Mouse (Mus musculus) ES-E14 (cell line): ENCODE results near the gene Naif1. TPM values are rescaled to one million over a fixed set of nuclear protein-coding genes. Genes with fewer than 3 reads are reported as not detected.

Experiments used
- DNase-seq: peaks from one replicate; pipeline ENCODE4 v3.0.0-alpha.2; 2013; ENCODE audit warnings: low read depth, low spot score
- H3K27ac ChIP-seq: 2 replicates; pipeline ENCODE4 v1.5.1; 2012; ENCODE audit warnings: low read depth, mild to moderate bottlenecking, low read length, moderate library complexity, mixed read lengths; ENCODE audit not compliant: poor library complexity, insufficient read depth, severe bottlenecking
- H3K36me3 ChIP-seq: 2 replicates; pipeline ENCODE4 v1.6.1; 2012; ENCODE audit warnings: mild to moderate bottlenecking, low read length, moderate library complexity, mixed read lengths; ENCODE audit not compliant: control insufficient read depth, poor library complexity, insufficient read depth, severe bottlenecking
- H3K4me1 ChIP-seq, 2 experiments: fragments of 150-350 bp in 1 of 2; sonication (generic) in 1 of 2; 2 replicates each; pipeline ENCODE4 v1.6.1; 2012; ENCODE audit warnings: low read length in 2 of 2, mild to moderate bottlenecking in 1 of 2, mixed read lengths in 1 of 2; ENCODE audit not compliant: control insufficient read depth in 2 of 2, insufficient read depth in 2 of 2, poor library complexity in 1 of 2
- H3K4me3 ChIP-seq, 2 experiments: fragments of 150-350 bp in 1 of 2; sonication (generic) in 1 of 2; 2 replicates each; pipeline ENCODE4 v1.5.1; 2012; ENCODE audit warnings: low read length in 2 of 2, low read depth in 1 of 2, mild to moderate bottlenecking in 1 of 2, mixed read lengths in 1 of 2; ENCODE audit not compliant: insufficient read depth in 1 of 2, poor library complexity in 1 of 2, severe bottlenecking in 1 of 2
- H3K9ac ChIP-seq: 2 replicates; pipeline ENCODE4 v1.6.1; 2012; ENCODE audit warnings: low read depth, mild to moderate bottlenecking, low read length, mixed read lengths; ENCODE audit not compliant: poor library complexity, insufficient read depth, severe bottlenecking
- H3K9me3 ChIP-seq: fragments of 150-350 bp; sonication (generic); 2 replicates; pipeline ENCODE4 v1.6.1; 2012; ENCODE audit warnings: low read depth, mild to moderate bottlenecking, low read length; ENCODE audit not compliant: control insufficient read depth, insufficient read depth
- CHD2 ChIP-seq: IDR thresholded peaks from 2 replicates; pipeline ENCODE4 v1.6.1; 2014; ENCODE audit warnings: mild to moderate bottlenecking, low read depth, low read length, inconsistent platforms
- HCFC1 ChIP-seq: IDR thresholded peaks from 2 replicates; pipeline ENCODE4 v1.6.1; 2012; ENCODE audit warnings: low read length, inconsistent platforms, borderline replicate concordance; ENCODE audit not compliant: insufficient read depth
- MAFK ChIP-seq: IDR thresholded peaks from 2 replicates; pipeline ENCODE4 v1.6.1; 2014; ENCODE audit warnings: mild to moderate bottlenecking, low read depth, low read length, inconsistent platforms; ENCODE audit not compliant: insufficient read depth
- ZC3H11A ChIP-seq: IDR thresholded peaks from 2 replicates; pipeline ENCODE4 v1.6.1; 2012; ENCODE audit warnings: low read depth, mild to moderate bottlenecking, inconsistent platforms, low read length, borderline replicate concordance
- ZNF384 ChIP-seq: IDR thresholded peaks from 2 replicates; pipeline ENCODE4 v1.6.1; 2012; ENCODE audit warnings: low read depth, low read length, inconsistent platforms
- in situ Hi-C, 2 experiments: fragments of 600-800 bp; cut with MboI; formaldehyde crosslinking; loops; one replicate each; pipeline ENCODE4 v1.15.1; 2025; ENCODE audit warnings: low sequenced_read_pairs in 2 of 2, inconsistent platforms in 1 of 2; ENCODE audit not compliant: unreplicated experiment in 2 of 2
- total RNA-seq: library from RNA; depleted of rRNA; stranded (reverse); fragments of 300-350 nt; gene quantifications from 2 replicates; pipeline ENCODE4 v1.2.3, GENCODE M21; 2012

Naif1 gene
- total RNA-seq, 1 experiment: 2.5 TPM

DNA sequence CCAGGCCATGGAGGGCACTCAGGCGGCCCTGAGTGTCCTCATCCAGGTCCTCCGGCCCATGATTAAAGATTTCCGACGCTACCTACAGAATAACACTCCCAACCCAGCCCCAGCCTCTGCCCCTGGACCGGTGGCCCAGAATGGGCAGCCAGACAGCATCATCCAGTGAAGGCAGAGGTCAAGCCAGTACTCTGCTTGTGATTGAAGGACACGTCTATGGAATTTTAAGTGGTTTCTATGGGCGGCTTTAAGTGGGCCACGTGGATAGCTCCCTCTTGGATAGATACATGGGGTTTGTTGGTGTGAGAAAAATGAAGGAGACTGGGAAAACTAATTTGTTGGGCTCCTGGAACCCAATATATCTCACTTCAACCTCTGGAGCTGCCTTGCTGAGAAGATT, 4.8 kb downstream of the Naif1 start:
- H3K27ac ChIP-seq: peak overlapping the region; percentile 2; the same call in 1 of the 2 replicates
- no peak for DNase-seq
- H3K4me1 ChIP-seq: peaks cover 5 to 25% of the 10 kb centered on the region in 2 experiments; a peak in 2 of 4 replicates
- in situ Hi-C loops: no loop called here
- no peaks in the 10 kb centered on the region for H3K9me3 ChIP-seq
- H3K4me3 ChIP-seq: peak overlapping the region; percentile 6 to 37; a peak in 1 of 4 replicates
- peak overlapping the region; percentile 30; the same call in 1 of the 2 replicates for H3K9ac ChIP-seq
- H3K36me3 ChIP-seq: no peaks in the 10 kb centered on the region
- TF ChIP-seq CHD2: no peak
- no peak for TF ChIP-seq HCFC1
- TF ChIP-seq ZC3H11A: no peak
- TF ChIP-seq MAFK: no peak
- no peak for TF ChIP-seq ZNF384

DNA sequence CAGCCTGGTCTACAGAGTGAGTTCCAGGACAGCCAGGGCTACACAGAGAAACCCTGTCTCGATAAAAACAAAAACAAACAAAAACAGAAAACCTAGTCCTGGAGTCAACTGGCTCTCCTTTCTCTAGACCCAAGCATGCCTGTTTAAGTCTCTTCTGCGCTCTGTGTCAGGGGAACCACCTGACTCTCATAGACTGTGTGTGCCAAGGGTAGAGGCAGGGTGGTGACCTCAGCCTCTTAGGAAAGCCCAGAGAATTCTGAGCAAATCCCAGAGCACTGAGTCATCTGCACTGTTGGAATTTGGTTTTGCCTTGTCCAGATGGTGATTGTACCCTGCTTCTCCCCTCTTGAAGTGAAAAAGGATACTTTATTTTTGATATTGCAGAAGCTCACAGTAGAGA, 8.0 kb downstream of the Naif1 start:
- no peaks in the 10 kb centered on the region for H3K36me3 ChIP-seq
- DNase-seq: no peak
- TF ChIP-seq ZNF384 (no peak), HCFC1 (no peak), MAFK (no peak), CHD2 (no peak), ZC3H11A (no peak)
- H3K4me3 ChIP-seq: no peak overlapping the region
- no peaks in the 10 kb centered on the region for H3K9me3 ChIP-seq
- in situ Hi-C loops: no loop called here
- H3K9ac ChIP-seq: no peak overlapping the region
- H3K27ac ChIP-seq: no peak overlapping the region
- peaks cover 2 to 14% of the 10 kb centered on the region in 2 experiments; a peak in 2 of 4 replicates for H3K4me1 ChIP-seq

DNA sequence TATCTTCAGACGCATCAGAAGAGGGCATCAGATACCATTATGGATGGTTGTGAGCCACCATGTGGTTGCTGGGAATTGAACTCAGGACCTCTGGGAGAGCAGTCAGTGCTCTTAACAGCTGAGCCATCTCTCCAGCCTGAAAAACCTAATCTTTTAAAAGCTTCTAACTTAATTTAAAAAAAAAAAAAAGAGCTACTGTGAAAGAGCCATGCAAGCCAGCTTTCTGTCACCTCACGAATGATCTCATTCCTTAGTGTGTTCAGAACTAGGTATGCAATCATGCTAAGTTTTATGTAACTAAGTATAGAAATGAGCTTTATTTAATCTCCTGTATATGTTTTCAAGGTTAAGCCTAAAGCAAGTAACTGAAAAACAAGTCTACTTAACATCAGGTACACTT, 9.4 kb downstream of the Naif1 start:
- Histone ChIP-seq H3K9me3 (no peaks in the 10 kb centered on the region), H3K4me3 (no peak overlapping the region), H3K27ac (no peak overlapping the region), H3K36me3 (no peaks in the 10 kb centered on the region), H3K4me1 (peaks cover 0 to 5% of the 10 kb centered on the region in 2 experiments; a peak in 2 of 4 replicates), H3K9ac (no peak overlapping the region)
- DNase-seq: no peak
- TF ChIP-seq CHD2: no peak
- TF ChIP-seq ZNF384: no peak
- TF ChIP-seq ZC3H11A: no peak
- no peak for TF ChIP-seq HCFC1
- no peak for TF ChIP-seq MAFK
- in situ Hi-C loops: no loop called here

DNA sequence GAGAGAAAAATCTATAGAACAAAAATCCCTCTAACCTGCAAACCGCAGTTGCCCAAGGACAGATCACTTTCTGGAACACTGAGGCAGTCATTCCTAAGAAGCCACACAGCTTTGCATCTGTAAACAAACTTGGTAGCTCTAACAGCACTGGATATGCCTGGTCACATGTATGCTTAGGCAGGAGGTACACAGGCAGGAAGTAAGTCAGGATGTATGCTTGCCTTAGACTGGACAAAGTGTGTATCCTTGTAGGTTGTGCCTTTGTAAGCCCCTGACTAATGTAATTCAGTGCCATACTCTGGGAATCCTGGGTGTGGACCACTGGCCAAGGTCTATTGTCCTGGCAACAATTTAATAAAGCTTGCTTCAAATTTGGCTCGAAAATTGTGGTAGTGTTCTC, 13.5 kb downstream of the Naif1 start:
- TF ChIP-seq HCFC1 (no peak), ZC3H11A (no peak), MAFK (no peak), ZNF384 (no peak), CHD2 (no peak)

More for the DNA sequence above, 13.5 kb downstream of the Naif1 start:
- in situ Hi-C loops: no loop called here
- Histone ChIP-seq H3K36me3 (no peaks in the 10 kb centered on the region), H3K4me1 (no peaks in the 10 kb centered on the region), H3K9me3 (no peaks in the 10 kb centered on the region), H3K9ac (no peak overlapping the region), H3K27ac (no peak overlapping the region), H3K4me3 (no peak overlapping the region)
- DNase-seq: no peak
